Mouse (Mus musculus) c-Kit-positive CD71-positive TER-119-negative erythroid progenitor cells, embryonic 14.5 days (primary cell): Measurements from ENCODE around the gene Mum1l1.
"Not testable (repeated sequence)": the region's sequence is repeated elsewhere in the genome, so short reads cannot be mapped to it uniquely, and the experiment has no call there.

Experiments
- DNase-seq: peaks from one replicate; pipeline ENCODE4 v3.0.0-alpha.2; 2013; ENCODE audit warnings: low read depth

Mum1l1 gene

DNA sequence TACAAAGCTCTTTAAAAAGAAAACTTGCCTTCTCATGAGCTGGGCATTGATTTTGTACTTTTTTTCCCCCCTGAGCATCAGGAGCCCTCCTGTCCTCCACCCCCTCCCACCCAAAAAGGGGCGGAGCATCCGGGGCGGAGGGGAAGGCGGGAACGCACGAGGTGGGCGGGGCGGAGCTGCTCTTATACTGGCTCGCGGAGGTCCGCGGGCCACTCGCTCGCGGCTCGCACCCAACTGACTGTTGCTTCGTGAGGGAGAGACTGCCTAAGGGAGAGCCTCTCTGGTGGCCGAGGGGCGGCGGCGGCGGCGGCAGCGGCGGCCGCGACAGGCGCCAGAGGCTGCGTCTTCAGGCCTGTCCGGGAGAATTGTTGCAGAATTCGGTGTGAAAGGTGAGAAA, at the start of gene Mum1l1:
Gene Mum1l1, plus strand, starts transcription at position 214 of the 397 bp plus-strand sequence.
- DNase-seq: no peak

DNA sequence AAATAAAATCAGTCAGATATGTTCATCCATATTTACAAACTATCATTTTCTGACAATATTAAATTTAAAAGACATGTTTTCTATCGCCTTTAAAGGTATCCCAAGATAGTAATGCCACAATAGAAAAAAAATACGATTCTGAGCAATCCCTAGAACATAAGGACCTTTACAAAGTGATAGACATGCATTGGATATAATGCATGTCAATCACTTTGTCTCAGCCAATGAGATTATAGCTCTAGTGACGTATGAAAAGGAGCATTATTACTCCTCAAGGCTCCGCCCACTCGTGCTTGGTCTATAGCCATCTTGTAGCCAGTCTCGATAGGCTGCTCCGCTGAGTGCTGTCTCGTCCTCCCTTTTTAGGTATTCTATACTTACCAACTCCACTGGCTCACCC, 30.9 kb upstream of the Mum1l1 start, which contains the start of gene 4933428M09Rik:
Gene 4933428M09Rik, plus strand, starts transcription at position 301 of the 400 bp plus-strand sequence.
- DNase-seq: no peak

GRCm38 (mm10) chrX:139191506-139191905, 18.3 kb upstream of the Mum1l1 start:
- not testable (repeated sequence) for DNase-seq

- no peak for DNase-seq
Measured at GRCm38 (mm10) chrX:139194572-139195279, 15.1 kb upstream of the Mum1l1 start.

DNA sequence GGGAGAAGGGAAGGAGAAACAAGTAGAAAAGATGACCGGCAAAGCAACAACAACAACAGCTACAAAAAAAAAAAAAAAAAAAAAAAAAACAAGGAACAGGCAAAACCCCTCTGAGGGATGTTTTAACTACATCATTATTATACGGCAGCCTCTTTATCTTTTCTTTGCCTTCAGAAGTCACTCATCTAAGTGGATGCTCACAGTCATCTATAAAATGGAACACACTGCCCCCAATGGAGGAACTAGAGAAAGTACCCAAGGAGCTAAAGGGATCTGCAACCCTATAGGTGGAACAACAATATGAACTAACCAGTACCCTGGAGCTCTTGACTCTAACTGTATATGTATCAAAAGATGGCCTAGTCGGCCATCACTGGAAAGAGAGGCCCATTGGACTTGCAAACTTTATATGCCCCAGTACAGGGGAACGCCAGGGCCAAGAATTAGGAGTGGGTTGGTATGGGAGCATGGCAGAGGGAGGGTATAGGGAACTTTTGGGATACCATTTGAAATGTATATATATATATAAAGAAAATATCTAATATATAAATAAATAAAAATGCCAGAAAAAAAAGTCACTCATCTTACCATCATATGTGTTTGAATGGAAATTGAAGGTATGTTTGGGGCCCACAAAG, 532 bp upstream of the Mum1l1 start:
- not testable (repeated sequence) for DNase-seq

DNA sequence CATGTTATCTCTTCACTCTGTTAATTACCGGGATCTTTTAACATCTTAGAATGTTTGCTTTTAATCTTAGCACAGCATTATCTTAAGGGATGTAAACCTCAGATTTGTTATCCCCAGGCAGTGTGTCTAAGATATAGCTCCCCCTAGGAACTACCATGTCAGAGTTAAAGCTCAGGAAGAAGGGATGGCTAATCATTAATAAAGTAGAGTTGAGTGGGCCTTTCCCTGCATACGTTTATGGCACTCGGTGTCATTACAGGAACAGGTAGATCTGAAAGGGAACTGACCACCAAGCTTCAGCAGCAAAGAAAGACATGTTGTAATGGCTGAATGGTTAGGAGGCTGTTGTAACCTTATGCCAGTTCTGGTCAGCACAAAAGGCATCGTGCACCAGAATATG, 4.9 kb downstream of the Mum1l1 start:
- no peak for DNase-seq

DNA sequence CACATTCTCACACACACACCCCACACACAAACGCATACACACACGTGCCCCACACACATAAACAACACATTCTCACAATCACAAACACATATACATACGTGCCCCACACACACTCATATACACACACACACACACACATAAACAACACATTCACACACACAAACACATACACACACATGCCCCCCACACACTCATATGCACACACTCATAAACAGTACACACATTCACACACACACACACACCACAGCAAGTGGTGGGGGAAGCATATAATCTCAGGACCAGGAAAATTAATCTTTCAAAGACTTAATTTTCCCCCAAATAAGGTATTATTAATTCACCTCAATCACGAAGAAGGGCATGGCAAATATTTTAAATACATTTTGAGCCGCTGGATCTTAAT, 6.6 kb downstream of the Mum1l1 start:
- DNase-seq: no peak

- DNase-seq: no peak
Measured at GRCm38 (mm10) chrX:139216991-139217593, 7.2 kb downstream of the Mum1l1 start.

DNA sequence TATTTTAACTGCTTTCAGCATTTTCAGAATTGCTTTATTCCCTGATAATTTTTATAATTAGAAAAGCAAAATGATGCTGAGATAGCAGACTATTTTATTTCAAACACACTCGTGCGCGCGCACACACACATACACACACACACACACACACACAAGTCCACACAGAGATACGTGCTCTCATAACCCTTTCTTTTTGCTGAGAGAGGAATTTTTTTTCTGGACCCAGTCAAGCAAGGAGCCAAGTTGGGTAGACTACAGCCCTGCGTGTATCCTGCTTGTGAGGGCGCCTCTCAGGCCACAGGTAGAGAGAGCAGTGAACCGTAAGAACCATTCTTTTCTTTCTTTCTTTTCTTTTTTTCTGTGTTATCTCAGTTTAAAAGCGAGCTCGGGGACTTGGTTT, 7.9 kb downstream of the Mum1l1 start:
- no peak for DNase-seq

- DNase-seq: no peak
Measured at GRCm38 (mm10) chrX:139219017-139219416, 9.2 kb downstream of the Mum1l1 start.

GRCm38 (mm10) chrX:139220830-139221229, 11.0 kb downstream of the Mum1l1 start:
- DNase-seq: no peak

DNA sequence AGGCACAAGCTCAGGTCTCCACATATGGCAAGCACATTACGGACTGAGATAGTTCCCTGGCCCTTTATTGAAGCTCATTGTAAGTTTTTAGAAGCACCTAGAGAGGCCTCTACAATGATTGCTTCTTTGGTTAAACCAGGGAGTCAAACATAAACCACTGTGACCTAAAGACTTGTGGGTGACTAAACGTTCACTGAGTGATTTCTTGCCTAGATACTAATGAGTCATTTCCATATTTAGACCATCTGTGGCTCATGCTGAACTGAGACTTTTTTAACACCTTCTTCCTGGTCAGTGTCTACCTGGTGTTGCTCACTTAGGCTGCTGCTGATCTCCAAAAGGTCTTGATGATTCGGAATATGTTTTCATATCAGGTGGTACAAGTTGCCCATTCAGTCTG, 12.1 kb downstream of the Mum1l1 start:
- DNase-seq: no peak

DNA sequence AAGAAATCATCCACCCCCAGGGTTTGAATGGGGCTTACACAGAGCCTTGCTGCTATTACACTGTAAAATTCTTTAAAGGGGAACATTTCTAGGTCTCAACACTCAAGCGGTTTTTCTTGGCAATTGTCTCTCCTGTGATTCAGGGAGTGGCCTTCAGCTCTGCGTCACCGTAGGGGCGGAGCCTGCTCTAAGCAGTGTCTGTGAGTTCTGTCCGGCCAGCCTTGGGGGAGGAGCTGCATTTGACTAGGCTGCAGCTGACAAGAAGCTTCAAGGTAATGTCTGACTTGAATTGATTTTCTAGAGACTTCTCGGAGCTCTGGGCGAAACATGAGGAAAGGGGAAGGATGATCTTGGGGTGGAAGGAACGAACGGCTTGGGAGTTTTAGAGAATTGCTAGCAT, 21.3 kb downstream of the Mum1l1 start:
- no peak for DNase-seq

- DNase-seq: peak; percentile 13
Measured at GRCm38 (mm10) chrX:139247294-139247693, 37.5 kb downstream of the Mum1l1 start.

GRCm38 (mm10) chrX:139257072-139257471, 47.2 kb downstream of the Mum1l1 start:
- DNase-seq: no peak

- DNase-seq: no peak
Measured at GRCm38 (mm10) chrX:139281966-139282365, 72.1 kb downstream of the Mum1l1 start.
